Mouse (Mus musculus): ENCODE results near the gene Ddx58.

DNA sequence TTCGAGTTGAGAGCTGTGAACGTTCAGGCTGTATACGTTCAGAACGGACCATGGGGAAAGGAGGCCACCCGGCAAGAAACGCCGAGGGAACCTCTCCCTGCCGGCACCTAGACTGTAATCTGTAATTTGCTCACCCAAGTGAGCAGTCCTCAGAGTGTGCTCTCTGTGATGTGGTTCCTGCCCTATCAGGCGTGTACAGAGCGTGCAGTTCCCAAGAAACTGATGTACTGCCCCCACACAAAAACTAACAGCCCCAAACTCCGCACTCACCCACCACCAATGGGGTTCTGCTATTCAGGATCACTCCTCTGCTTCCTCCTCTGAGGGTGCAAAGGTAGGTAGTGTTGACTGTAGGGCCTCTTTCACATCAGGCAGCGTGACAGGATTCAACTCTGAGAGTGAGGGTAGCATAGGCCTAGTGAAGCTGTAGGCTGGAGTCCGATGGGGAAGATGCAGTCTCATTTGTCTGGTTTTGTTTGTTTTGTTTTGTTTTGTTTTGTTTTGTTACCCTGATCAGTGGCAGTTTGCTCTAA lies 84.1 kb downstream of the Ddx58 start:
- TF ChIP-seq CTCF (IDR thresholded peaks at IDR 0.05; ENCODE audit: extremely low read depth, insufficient read depth, insufficient read length, insufficient replicate concordance) (no peak), POLR2A (IDR thresholded peaks at IDR 0.05; ENCODE audit: low read depth, low read length) (no peak)

Measured in spleen, adult 2 months (tissue).